In genomic region chr12:5757361-5757760, GRCm38 (mm10) we compare ENCODE assay signal across 22 mouse cellular contexts.
"Had no signal": no experiment of that assay in that cellular context is flagged by ENCODE, and none has a peak within 500 bp of the region (broad histone marks: within the 10 kb centered on the region; RNA-seq: fewer than 3 reads in every experiment).

No protein-coding gene starts in this region.

- H3K4me1 ChIP-seq: liver, embryonic 15.5 days; lung, embryonic 15.5 days; midbrain, embryonic 10.5 days; midbrain, embryonic 12.5 days; neural tube, embryonic 13.5 days; neural tube, embryonic 15.5 days; stomach, embryonic 15.5 days had no signal

- ATAC-seq: liver, postnatal 0 days; lung, postnatal 0 days; midbrain, embryonic 16.5 days had no signal

- H3K4me3 ChIP-seq: liver, embryonic 15.5 days; lung, embryonic 15.5 days; midbrain, embryonic 10.5 days; midbrain, embryonic 12.5 days; myocyte; neural tube, embryonic 13.5 days; neural tube, embryonic 15.5 days; stomach, embryonic 15.5 days had no signal

- H3K27ac ChIP-seq: liver, embryonic 15.5 days; lung, embryonic 15.5 days; macrophage; midbrain, embryonic 10.5 days; midbrain, embryonic 12.5 days; neural tube, embryonic 13.5 days; neural tube, embryonic 15.5 days; stomach, embryonic 15.5 days; stomach, postnatal 0 days had no signal

- DNase-seq: liver, postnatal 0 days; lung, adult 2 months; lung, postnatal 36 days; midbrain, embryonic 14.5 days; retina, postnatal 1 day; right cerebral cortex, postnatal 25 days; right cerebral cortex, postnatal 4 days; thymus, adult 2 months; thymus, postnatal 25 days; thymus, postnatal 4 days had no signal
